Mouse (Mus musculus) A20 (cell line): ENCODE data around the gene Chaf1a.

Experiments used
- DNase-seq: peaks from one replicate; pipeline ENCODE4 v3.0.0-alpha.2; 2011; ENCODE audit warnings: low read depth, low spot score

Gene Chaf1a

DNA sequence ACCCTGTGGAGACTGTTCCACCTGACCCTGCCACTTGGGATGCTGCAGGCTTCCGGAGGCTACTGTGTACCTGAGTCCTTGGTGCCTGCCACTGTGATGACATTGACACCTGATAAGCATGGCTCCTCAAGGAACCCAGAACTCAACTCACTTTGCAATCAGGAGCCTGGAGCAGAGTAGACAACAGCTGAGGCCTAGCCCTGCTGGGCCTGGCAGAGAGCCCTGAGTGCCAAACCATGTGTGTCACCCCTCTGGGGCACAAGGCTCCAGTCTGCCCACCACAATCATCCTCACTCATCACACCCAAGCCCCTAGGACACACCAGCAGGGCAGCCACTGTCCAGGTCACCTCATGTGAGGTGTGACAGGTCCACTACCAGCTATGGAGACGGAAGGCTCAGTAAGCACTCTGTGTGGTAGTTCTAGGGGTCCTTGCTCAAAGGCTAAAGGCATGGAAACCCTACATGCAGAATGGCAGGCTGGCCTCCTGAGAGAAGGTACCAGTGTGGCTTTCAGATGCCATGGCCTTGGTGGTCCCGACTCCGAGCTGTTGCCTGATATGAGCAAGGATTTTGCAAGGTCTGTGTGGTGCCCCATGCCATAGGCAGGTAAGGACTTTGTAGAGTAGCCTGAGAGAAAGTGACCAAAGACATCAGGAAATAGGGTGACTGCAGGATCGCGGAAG is 19.7 kb upstream of the Chaf1a start:
- no peak for DNase-seq

DNA sequence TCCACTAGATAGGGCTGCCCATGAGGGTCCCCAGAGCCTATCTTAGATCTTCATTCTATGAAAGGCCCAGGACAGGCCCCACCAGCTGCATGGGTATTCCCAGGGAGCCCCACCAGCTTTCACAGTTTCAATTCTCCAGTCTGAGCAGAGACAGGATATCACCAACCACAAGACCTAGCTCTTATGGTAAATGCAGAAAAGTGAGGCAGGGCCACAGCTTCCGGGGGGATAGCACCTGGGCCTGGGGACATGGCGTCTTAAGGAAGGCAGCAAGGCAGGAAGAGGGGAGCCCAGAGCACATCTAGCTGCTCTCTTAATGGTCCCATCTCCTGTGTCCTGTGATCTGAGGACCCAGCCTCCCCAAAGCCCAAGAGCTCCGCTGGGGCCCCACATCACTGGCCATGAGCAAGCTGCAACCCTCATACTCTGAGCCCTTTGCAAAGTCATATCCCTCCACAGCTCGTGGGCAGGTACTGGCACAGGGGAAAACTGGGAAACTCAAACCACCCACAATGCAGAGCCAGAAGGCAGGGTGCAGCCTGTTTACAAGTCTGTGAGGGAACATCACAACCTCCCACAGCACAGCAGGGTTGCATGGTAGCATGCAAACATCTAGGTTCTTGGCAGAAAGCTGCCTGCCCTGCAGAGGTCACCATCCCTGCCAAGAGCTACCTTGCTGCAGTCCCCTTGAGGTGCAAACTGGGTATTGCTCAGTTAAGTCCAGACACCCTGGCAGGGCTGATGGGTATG is 18.9 kb upstream of the Chaf1a start:
- no peak for DNase-seq

DNA sequence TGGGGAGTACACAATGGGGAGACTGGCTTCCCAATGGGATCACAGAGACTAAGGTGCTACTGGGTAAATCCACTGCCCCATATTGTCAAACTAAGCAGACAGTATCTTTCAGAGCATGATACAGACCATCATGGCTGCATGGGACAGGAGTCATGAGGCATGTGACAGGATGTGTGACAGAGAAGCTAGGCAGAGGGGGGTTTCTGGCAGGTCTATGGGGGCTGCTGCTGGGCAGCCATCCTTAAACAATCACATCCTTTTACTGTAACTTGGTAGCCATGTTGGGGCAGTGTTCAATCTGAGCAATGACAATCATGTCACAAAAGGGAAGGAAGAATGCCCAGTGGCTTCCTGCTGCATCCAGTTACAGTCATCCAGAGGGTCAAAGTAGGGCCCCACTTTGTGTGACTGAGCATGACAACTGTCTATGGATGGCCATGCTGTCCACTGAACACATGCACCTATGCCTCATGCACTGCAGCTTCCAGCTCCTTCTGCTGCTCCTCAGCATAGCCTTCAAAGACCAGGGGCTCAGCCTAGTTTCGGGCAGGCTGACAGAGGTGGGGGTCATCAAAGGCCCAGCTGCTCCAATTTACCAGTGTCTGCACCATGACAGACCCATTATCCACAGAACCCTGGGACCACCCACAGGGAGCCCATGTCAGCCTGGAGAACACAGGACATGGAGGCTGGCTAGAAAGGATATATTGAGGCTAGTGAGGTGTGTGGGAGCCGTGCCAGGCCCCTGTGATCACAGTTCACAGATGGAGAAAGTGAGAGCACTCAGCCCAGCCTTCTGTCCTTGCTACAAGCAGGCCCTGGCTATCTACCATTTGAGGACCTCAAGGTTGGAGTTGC is 17.9 kb upstream of the Chaf1a start:
- DNase-seq, result no peak

DNA sequence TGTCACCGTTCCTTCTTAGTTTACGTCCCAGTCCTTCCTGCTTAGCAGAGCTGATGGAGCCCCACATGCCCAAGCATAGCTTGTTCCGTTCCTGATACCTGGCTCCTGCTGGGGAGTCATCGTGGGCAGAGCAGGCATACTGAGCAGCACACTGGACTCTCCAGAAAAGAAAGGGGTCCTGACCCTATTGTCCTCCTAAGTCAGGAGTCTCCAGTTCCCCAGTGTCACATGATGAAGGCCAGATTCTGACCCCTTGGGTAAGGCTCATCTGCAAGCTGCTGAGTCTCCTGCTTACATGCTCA is 17.3 kb upstream of the Chaf1a start:
- no peak for DNase-seq

DNA sequence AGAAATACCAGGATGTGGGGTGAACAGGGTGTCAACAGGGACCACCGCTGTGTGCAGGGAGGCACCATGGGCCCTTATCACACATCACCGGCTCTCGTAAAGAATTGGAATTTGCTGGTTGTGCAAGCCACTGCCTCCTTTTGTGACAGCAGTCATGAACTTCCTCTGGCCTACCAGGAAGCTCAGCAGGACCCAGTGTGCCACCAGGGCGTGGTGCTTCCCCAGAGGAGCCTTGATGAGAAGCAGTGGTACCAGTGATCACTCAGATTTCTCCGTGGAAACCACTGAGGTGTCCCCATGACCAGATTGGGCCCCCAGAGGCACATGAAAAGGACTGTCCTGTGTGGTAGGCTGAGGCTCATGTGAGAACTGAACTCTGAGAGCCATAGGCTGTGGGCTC is 16.9 kb upstream of the Chaf1a start:
- no peak for DNase-seq

DNA sequence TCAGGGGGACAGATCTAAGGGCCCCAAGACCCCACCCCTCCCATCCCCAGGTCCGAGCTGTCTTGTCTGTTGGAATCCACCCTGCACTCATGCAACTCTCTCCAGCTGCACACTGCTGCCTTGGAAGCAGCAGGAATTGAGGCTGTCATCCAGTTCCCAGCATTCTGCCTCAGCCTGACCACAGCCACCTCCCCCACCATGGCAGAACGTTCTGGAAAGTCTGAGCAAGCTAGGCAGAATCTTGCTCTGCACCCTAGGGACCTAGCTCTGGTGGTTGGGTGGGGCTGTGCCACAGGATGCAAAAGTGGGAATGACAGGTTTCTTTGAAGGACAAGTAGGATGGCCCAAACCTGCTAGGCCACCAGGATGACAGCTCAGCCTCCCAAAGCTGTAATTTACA is 15.8 kb upstream of the Chaf1a start:
- no peak for DNase-seq

DNA sequence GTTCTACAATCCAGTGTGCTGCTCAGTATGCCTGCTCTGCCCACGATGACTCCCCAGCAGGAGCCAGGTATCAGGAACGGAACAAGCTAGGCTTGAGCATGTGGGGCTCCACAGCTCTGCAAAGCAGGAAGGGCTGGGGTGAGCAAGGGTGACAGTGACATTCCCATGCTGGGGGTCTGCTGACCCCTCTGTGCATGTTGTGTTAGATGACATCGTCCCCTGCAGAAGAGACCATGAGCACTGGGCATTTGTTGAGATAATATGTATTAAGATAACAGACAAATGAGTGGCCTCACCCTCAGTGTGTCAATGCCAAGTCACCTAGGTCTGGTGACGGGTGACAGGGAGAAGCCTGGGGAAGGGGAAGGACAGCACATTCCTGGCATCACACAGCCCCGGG is 15.3 kb upstream of the Chaf1a start:
- DNase-seq, result no peak

DNA sequence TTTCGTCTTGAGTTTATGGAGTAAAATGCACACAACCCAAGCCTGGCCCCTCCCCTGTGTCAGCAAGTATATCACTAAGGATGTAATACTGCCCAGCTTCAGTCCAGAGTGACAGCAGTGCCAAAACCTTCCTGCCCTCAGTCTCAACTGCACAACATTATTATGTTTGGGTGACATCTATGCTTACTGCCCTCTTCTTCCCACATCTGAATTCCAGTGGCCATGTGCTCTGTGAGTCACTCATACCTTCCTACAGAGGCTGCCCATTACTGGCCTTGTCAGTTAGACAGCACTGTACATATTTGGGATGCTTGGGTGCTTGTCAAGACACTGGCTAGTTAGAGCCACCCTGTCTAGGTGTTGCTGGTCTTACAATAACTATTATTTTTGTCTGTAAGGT is 13.9 kb upstream of the Chaf1a start:
- no peak for DNase-seq

DNA sequence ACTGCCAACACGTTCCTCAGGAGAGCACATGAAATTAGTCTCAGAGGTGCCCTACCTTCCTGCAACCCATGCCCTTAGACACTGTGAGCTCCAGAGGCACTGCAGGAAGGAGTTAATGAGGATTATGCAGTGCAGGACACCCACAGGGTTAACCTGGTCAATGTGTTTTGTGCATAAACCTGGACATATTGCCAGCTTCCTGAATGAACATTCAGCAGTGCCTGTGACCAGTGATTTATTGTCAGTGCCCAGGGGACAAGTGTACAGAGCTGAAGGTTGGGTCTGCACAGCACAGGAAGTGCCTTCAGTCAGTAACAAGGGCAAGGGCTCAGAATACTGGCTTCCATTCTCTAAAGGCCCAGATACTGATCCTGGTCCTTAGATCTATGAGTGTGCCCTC is 13.4 kb upstream of the Chaf1a start:
- no peak for DNase-seq

DNA sequence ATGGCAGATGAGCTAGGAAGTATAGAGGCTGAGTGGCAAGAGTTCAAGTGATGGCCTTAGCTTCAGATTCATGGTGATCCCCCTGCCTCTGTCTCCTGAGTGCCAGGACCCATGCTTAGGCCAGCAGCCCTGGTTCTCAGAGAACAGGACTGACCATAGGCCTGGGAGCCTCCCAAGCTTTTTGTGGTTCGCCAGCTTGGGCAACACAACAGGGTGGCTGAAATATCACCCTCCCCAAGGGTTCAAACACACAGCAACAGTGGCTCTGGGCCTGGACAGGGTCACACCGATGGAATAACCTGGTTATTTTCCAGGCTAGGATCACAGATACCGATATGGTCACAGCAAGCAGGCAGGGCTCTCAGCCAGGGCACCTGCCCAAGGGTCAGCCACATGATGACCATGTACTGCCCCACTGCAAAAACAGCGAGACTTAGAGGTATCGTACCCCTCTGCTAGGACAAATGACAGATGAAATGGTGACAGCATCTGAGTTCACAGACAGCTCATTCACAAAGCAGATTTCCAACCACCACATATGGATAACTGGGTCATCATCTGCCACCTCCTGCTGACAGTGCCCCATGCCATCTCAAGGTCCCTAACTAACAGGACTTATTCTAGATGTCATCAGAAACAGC is 12.3 kb upstream of the Chaf1a start:
- no peak for DNase-seq

DNA sequence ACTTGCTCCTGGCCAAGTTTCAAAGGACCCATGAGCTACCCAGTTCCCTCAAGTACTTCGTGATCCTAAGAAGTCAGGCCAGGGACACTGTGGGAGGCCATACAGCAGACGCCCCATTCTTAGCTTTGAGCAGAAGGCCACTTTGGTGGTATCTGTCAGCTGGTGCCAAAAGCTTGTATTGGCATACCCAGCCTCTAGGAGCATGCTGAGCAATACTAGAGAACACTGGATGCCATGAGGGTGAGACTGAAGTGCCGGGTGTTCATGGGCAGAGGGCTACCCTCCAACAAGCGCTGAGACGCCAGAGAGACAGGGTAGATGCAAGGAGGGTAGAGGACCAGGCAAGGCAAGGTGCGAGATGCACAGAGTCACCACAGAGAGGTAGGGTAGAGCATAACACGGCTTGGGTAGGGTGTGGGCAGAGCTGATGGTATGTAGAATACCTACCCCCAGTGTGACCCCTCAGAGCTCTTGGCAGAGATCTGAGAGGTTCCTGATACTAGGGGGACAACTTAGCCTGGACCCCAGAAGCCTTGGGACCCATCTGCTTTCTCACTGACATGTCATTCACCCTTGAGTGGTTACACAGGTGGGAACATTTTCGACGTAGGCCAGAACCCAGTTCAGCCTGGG is 9.9 kb upstream of the Chaf1a start:
- no peak for DNase-seq

DNA sequence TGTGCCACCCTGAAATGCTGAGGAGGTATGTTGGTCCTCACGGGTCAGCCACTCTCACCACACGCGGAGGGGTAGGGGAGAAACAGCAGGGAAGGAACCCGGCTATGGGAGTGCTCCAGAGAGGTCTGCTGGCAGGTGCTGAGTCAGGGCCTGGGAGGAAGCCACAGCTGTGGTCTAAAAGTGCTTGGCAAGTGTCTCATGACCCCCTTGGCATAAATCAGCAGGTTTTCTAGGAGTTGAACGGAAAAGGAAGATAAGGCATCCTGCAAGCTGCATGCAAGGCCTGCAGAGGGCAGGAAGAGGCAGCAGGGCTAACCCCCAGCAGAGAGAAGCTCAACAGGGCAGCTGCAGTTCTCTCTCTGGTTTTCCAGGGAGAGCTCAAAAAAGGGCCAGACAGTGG is 9.3 kb upstream of the Chaf1a start:
- no peak for DNase-seq

DNA sequence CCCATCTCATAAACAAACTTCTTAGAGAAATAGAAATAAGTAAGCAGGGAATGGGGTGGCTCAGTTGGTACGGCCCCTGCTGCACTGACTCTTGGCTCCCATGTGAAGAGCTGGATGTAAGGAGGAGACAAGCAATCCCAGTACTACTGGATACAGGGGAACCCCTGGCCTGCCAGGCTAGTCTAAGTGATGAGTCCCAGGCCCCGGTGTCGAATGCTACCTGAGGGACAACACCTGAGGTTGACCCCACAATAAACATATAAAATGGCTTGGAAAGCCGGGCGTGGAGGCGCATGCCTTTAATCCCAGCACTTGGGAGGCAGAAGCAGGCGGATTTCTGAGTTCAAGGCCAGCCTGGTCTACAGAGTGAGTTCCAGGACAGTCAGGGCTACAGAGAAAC is 8.8 kb upstream of the Chaf1a start:
- no peak for DNase-seq

DNA sequence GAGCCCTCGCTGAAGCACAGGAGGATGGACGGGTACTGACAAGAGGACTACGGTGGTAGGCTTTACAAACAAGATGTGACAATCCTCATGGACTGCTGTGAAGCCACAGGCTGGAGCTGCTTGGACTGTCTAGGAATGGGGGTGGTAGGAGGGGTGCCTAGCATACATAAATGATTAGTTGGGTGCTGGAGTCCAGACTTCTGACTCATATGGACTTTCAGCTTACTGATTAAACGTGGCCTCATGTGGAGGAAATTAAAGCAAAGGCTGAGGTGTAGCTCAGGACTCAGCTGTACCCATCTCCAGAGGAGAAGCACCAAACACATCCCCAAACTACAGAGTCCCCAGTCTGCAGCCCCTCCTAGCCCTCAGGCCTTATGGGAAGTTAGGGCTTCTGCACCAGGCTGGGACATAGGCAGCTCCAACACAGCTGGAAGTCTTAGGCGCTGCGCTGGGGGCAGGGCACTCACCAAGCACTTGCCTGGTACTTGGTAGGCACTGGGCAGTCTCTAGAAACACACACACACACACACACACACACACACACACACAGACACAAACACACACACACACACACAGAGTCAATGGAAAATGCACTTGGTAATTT is 8.0 kb upstream of the Chaf1a start:
- DNase-seq, result no peak

DNA sequence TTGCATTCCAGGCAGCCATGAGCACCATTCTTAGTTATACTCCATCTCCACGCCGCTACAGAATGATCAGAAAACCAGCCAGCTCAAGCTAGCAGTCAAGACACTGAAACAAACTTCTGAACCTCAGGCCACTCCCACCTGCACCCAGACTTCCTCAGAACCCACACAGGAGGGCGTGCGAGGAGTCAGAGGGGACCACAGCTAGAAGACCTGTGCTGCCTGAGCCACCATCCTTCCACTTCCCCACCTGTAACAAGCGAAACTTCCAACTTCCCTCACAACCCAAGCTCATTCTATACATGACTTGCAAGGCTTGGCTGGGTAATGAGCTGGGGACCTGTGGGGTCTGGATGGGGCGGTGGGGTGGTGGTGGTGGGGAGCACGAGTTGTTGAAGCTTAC is 7.4 kb upstream of the Chaf1a start:
- DNase-seq, result peak; percentile 88

DNA sequence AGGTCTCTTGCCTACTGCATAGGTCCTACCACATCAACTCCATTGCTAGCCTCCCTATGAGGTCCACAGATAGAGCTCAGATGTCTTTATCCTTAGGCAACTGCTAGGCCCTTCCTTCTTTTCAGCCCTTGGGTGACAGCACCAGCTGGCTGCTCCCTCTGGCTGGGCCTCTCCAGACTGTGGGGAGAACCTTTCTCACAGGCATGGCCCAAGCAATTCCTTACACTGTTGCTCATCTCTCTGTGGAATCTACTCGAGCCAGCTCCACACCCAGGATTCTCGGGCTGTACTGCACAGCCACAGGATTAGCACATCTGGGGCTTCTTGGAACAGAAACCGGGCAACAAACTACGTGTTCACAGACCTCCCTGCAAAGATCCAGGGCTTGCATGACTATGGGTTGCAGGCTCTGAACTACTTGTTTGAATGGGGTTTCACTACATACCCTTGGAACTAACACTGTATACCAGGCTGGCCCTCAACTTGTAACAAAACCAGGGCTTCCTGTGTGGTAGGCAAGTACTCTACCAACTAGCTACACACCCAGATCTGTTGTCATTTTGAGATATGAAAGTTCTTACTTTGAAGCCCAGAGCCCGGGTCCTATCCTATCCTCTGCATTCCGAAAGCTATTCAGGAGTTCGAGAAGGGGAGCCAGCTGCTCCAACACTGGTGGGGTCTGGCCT is 6.1 kb upstream of the Chaf1a start:
- DNase-seq, result no peak

DNA sequence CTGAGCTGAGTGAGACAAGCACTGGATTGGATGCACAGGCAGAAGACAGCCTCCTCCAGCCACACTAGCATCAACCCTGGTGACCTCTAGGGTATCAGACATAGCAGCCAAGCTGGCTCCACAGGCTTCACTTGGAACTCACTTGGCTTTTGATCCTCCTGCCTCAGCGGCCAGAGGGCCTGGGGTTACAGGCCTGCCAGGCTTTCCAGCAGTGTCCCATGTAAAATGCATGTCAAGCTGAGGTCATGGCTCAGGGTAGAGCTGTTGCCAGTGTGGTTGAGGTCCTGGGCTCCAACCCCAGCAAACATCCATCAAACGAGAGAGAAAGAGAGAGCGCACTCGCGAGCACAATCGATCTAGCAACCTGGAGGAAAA is 5.5 kb upstream of the Chaf1a start:
- DNase-seq, result no peak

DNA sequence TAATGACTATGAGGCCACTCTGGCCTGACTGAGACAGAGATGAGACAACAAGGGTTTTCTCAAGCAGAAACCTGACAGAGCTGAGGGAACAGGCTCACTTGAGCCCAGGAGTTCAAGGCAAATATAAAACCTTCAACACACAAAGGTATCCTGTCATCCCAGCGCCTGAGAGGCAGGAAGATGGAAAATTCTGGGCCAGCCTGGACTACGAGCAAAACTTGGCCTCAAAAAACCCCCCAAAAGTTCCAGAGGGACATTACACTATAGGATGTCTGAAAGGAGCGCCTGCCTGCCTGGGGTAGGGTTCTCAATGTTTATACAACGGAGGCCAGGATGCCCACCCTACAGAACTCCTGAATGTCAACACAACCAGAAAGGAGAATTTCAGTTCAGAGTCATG is 5.0 kb upstream of the Chaf1a start:
- DNase-seq, result no peak

DNA sequence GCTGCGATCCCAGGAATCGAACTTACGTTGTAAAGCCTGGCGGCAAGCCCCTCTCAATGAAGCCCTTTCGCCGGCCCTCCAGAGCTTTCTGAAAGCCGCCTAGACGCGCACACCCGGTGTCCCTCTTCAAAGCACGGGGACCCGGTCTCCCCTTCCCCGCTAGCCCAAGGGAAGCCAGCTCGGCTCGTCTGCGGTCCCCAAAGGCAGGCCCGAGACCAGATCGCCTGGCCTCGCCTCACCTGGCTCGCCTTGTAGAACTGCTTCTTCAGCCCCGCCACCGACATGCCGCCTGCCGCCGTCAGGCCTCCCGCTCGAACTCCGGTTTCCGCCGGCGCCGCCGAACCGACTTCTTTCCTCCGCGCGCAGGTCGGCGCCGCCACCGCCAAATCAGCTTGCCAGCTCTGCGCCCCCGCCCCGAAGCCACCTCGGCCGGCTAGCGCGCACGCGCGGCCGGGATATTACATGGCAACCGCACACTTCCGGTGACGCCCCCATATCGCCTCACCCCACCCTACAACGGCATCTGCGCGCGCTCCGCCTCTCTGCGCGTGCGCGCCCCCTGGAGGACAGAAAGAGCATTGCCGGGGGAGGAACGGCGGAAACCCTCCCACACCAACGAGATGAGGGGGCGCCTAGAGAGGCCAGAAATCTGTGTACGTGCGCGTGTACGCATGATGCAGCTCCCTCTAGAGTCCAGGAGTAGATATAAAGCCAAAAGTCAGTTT is 3.9 kb upstream of the Chaf1a start, which contains the start of gene Sh3gl1:
Gene Sh3gl1 (minus strand): TSS at position 460 of the 725 bp plus-strand sequence.
- DNase-seq, result peak; percentile 100

DNA sequence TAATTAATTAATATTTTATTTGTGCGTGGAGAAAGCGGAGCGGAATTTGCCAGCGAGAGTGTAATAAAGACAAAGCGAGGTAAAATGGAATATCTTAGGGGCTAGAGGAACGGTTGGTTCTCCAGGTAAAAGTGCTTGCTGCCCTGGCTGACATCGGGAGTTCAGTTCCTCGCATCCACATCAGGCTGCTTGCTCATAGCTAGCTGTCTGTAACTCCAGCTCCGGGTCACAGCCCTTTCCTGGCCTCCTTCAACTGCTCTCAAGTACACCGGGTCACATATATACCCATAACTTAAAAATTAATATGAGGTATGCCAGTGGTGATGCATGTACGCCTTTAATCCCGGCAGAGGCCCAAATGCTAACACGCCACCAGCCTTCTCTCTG is 3.3 kb upstream of the Chaf1a start:
- no peak for DNase-seq
